Mouse (Mus musculus) embryo, embryonic 10.5 days (tissue): ENCODE results near the gene Rorb.
A peak's percentile ranks its signal among the peaks of the same experiment; 100 is the strongest.

Experiments used
- DNase-seq: peaks from one replicate; pipeline ENCODE4 v3.0.0-alpha.2; 2015; ENCODE audit warnings: low spot score

Gene Rorb

DNA sequence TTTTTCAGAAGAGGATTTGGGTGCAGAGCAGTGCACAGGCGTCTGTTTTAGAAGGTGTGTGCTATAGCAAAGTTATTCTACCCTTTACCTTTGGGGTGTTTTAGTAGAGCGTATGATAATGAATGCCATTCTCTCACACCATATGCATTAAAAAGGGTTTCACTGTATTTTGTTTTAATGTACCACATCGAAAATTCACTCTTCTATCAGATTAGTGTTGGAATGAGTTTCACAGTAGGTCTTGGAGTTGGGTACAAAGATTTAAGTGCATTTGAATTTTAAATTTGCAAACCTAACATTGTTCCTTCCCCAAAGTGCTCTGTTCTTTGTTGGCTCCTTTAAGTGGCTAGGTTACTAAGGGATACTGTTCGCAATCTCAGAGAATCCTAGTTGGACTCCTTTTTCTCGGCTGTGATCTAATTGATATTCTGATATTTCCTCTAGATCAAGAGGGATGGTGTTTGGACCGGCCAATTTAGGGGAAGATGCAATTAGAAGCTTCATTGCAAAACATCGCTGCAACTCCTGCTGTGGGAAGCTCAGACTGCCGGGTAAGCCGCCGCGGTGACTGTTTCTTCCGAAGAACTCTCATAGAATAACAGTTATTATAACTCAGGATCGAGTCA, 222.4 kb downstream of the Rorb start:
- DNase-seq: peak; percentile 59

DNA sequence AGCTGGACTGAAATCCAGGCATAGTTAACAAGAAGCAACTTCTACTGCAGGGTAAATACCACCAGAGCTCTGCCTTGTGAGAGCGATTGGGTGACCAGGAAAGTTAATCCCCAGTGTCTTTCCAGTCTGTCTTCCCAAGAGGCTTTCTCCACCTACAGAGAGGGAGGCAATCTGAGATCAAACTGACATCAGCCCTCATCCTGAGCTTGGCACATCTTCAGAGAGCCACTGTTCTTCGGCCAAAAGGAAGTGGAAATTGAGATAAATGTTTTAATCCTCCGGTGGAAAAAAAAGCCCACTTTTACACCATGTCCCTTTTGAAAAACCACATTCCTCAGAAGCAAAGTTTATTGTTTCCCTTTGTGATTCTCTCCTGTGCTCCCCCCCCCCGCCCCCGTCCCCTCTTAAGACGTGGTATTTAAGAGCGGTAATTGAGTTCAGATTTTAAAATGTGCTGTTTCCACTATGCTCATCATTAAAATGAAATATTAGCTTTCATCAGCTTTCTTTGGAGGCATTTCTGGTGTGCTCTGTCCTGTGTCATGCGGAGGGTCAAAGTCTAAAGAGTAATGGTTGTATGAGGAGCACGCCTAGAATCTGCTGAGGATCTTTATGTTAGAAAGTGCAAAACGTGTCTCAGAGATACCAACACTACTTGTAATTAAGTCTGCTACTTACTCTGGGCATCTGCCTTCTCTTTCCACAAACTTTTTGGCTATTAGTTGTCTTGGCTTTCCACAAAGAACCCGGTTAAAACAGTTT, 223.2 kb downstream of the Rorb start:
- DNase-seq: peak; percentile 18

DNA sequence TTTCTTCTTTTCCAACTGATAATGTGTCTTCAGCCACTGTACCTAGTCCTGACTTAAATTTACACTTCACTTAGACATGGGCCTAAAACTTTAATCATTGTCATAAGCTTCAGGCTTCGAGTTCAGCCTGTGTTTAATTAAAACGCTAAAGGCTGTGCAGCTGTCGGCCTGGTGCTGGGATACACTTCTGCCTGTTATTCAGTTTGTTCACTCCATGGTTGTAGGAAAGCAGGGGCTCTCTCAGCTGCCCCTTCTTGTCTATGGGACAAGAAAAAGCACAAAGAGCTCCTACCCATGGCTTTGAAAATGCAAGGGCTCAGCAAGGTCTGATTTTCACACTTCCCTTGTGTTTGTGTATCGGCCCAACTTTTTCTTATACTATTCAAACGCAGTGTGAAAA, 229.8 kb downstream of the Rorb start:
- DNase-seq: peak; percentile 8
